8 mouse cellular contexts compared by ENCODE assay signal in the genomic region with DNA sequence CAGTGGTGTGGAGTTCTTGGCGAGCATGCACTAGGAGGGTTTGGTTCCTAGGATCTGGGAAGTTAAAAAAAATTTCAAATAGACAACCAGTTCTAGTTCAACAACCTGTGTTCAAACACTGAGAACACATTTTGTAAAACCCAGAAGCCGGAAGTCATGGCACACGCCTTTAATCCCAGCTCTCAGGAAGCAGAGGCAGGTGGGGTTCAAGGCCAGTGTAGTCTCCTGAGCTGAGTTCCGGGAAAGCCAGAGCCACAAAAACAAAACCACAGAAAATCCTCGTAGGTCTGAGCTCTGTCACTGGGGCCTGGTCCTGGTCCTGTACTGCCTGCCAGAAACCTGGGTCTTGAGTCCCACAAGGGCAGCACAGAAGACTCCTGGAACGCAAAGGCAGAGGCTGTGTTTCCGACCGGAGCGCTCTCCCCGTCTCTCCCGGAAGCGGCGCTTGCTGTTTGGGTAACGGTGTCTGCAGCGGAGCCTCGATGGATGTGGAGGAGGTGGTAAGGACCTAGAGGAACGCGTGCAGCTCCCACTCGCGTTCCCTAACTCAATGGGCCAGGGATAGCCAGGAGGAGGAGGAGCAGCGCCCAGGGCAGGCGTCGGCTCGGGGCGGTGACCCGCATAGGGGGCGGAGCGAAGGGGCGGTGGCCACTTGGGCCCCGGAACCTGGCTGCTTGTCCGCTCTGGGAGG. TPM values are rescaled to one million over a fixed set of nuclear protein-coding genes. Genes with fewer than 3 reads are reported as not detected.
DNase-seq lines count a peak whose midpoint lies in the region; ATAC-seq and TF ChIP-seq lines count a peak whose summit lies in the region.

Gene Taf1b (plus strand): TSS at position 210 of the 691 bp plus-strand sequence.

- no peak for TF ChIP-seq CTCF in cortical plate, adult 2 months (IDR thresholded peaks at IDR 0.05; ENCODE audit: extremely low read depth, insufficient read depth, low read length)

- peak within 1 kb of the TSS; percentile 57 for H3K4me3 ChIP-seq in cortical plate, adult 2 months (ENCODE audit: insufficient read depth, low read length)

- H3K4me1 ChIP-seq in cortical plate, adult 2 months (ENCODE audit: control insufficient read depth, insufficient read depth, low read length), result no peaks in the 10 kb centered on the region

- peak; percentile 85 for ATAC-seq in activated CD4-positive, CD25-positive, alpha-beta regulatory T cell, adult 4 months
- ATAC-seq in inflammation-experienced regulatory T-cells, adult 6 months, result peak; percentile 88
- peak; percentile 96 for ATAC-seq in megakaryocyte-erythroid progenitor cell, adult 5-6 weeks (replicated peaks; ENCODE audit: low FRiP score, low TSS enrichment, poor library complexity, severe bottlenecking)

- DNase-seq in gastrocnemius, postnatal 10 days, result peak; percentile 74
- DNase-seq in left cerebral cortex, postnatal 10 days (ENCODE audit: extremely low spot score in 1 of 2, low spot score in 2 of 2), result peak; percentile 80 to 91
- DNase-seq in right cerebral cortex, postnatal 25 days, result peak; percentile 84
- DNase-seq in urinary bladder, postnatal 4 days (ENCODE audit: low spot score in 2 of 2), result peak; percentile 77 to 78

- peak; percentile 66; the same call in 1 of the 2 replicates for TF ChIP-seq POLR2A in cortical plate, adult 2 months (IDR thresholded peaks at IDR 0.05; ENCODE audit: extremely low read depth, insufficient read depth, low read length)

- intact Hi-C loops in left cerebral cortex, postnatal 10 days (cut with DNase I), result no loop called here

- H3K27ac ChIP-seq in cortical plate, adult 2 months (ENCODE audit: insufficient read depth, low read length), result peak within 1 kb of the TSS; percentile 7

RNA-seq across cellular contexts. Expression of gene Taf1b, which starts in this region (rescaled TPM):
- polyA plus RNA-seq in activated CD4-positive, CD25-positive, alpha-beta regulatory T cell, adult 4 months (2017; shearing (Covaris generic)), result 10 to 100 TPM; 66.2 to 68.5 TPM
- 23.8 and 26.0 TPM in 2 replicates for polyA plus RNA-seq in cortical plate, adult 2 months (2012; rRNA removed)
- total RNA-seq in gastrocnemius, postnatal 10 days (2021), result 10 to 100 TPM in 1 of 2 experiments, 1 to 10 TPM in 1; 7.2 to 10.6 TPM
- 10 to 100 TPM; 66.4 to 86.6 (median 67.8) TPM for polyA plus RNA-seq in inflammation-experienced regulatory T-cells, adult 6 months (2017; shearing (Covaris generic))
- 10 to 100 TPM; 34.8 to 36.1 TPM for total RNA-seq in left cerebral cortex, postnatal 10 days (2021)
- 13.2 and 19.2 TPM in 2 replicates for total RNA-seq in megakaryocyte-erythroid progenitor cell, adult 5-6 weeks (2014; fragmentation: Nextera tagmentation)
- total RNA-seq in megakaryocyte-erythroid progenitor cell, adult 5-6 weeks (2017), result 34.5 and 40.6 TPM in 2 replicates

Comparison
In these comparisons a context has a peak if more than half of its experiments do, and no peak if none do; other contexts are left out.
1. Peak in every context shown above with its lines: DNase-seq, ATAC-seq, H3K4me3 ChIP-seq and H3K27ac ChIP-seq.